Mouse (Mus musculus) heart, embryonic 14.5 days (tissue): ENCODE measurements around the gene Fam131c. TPM values are rescaled to one million over a fixed set of nuclear protein-coding genes. Genes with fewer than 3 reads are reported as not detected.

ENCODE experiments used
- ATAC-seq: fragments of 200-750 bp; cut with Nextera tagmentation; 2 replicates; pipeline ENCODE4 v1.8.0; 2017; ENCODE audit warnings: low read depth, moderate TSS enrichment; ENCODE audit not compliant: insufficient number of reproducible peaks, insufficient read depth, low FRiP score
- H3K27ac ChIP-seq, 2 experiments: fragments of 200-500 bp in 1 of 2; fragments of 300-500 bp in 1 of 2; sonication (generic) in 1 of 2; replicated peaks in 1 of 2; 2 replicates each; pipeline ENCODE4 v1.5.1; 2012 to 2014; ENCODE audit warnings: low read depth in 2 of 2, low read length in 2 of 2, control low read depth in 1 of 2, mild to moderate bottlenecking in 1 of 2, mixed read lengths in 1 of 2; ENCODE audit not compliant: control insufficient read depth in 1 of 2, insufficient read depth in 1 of 2
- H3K27me3 ChIP-seq: fragments of 300-500 bp; sonication (generic); 2 replicates; pipeline ENCODE4 v1.6.1; 2014; ENCODE audit warnings: mild to moderate bottlenecking, low read length, control low read depth; ENCODE audit not compliant: control insufficient read depth, insufficient read depth
- H3K36me3 ChIP-seq: fragments of 300-500 bp; sonication (generic); 2 replicates; pipeline ENCODE4 v1.6.1; 2014; ENCODE audit warnings: mild to moderate bottlenecking, control low read depth, low read length, mixed read lengths; ENCODE audit not compliant: control insufficient read depth, insufficient read depth
- H3K4me1 ChIP-seq, 2 experiments: fragments of 200-500 bp in 1 of 2; fragments of 300-500 bp in 1 of 2; sonication (generic) in 1 of 2; 2 replicates each; pipeline ENCODE4 v1.6.1; 2012 to 2014; ENCODE audit warnings: low read length in 2 of 2, control low read depth in 1 of 2, mixed read lengths in 1 of 2; ENCODE audit not compliant: control insufficient read depth in 2 of 2, insufficient read depth in 2 of 2
- H3K4me2 ChIP-seq: fragments of 300-500 bp; sonication (generic); 2 replicates; pipeline ENCODE4 v1.6.1; 2014; ENCODE audit warnings: mild to moderate bottlenecking, low read length
- H3K4me3 ChIP-seq, 2 experiments: fragments of 200-500 bp in 1 of 2; fragments of 300-500 bp in 1 of 2; sonication (generic) in 1 of 2; 2 replicates each; pipeline ENCODE4 v1.5.1; 2012 to 2014; ENCODE audit warnings: low read length in 2 of 2, mild to moderate bottlenecking in 2 of 2, control low read depth in 1 of 2, low read depth in 1 of 2, moderate library complexity in 1 of 2; ENCODE audit not compliant: control insufficient read depth in 1 of 2, insufficient read depth in 1 of 2
- H3K9ac ChIP-seq: fragments of 300-500 bp; sonication (generic); 2 replicates; pipeline ENCODE4 v1.6.1; 2014; ENCODE audit warnings: mild to moderate bottlenecking, low read length
- H3K9me3 ChIP-seq: fragments of 300-500 bp; sonication (generic); 2 replicates; pipeline ENCODE4 v1.6.1; 2016; ENCODE audit warnings: low read length, control low read depth; ENCODE audit not compliant: control insufficient read depth
- WGBS: fragments of 180-500 bp; shearing (Covaris S2); extraction: QIAGEN DNeasy Blood & Tissue Kit; methylation state at CpG from one replicate; pipeline ENCODE4 v1.1.7; 2014; 5-methylcytosine and 5-hydroxymethylcytosine counted together
- polyA plus RNA-seq: library from polyadenylated mRNA; unstranded; fragments of >200 nt; fragmentation: Nextera tagmentation; extraction: Ambion mirVana; gene quantifications from 2 replicates; pipeline ENCODE4 v1.2.1, GENCODE M21; 2014

Gene Fam131c
- polyA plus RNA-seq, 1 experiment from 2014 or later: 0.92 TPM

DNA sequence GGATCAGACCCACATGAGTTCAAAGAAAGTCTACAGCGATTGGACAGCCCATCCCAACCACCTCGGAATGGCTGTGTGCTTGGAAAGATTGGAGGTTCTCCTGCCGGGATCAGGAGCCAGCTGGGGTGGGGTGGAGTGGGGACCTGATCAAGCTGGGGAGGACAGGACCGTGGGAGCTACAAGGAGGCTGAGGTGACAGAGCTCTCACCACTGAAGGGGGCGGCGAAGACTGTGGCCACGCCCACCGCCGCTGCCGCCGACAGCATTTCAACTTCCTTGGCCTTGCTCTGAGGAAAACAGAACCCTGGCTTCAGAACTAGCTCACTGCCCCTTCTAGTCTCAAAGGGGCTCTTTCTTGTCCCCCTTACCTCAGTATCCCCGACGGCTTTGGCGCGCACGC, 26.7 kb downstream of the Fam131c start:
- Histone ChIP-seq H3K9ac (no peak overlapping the region), H3K27ac (no peak overlapping the region), H3K4me1 (peaks cover 0 to 3% of the 10 kb centered on the region in 2 experiments; a peak in 1 of 4 replicates), H3K4me3 (peak overlapping the region; percentile 6 to 9; a peak in 1 of 4 replicates), H3K36me3 (no peaks in the 10 kb centered on the region), H3K4me2 (peak overlapping the region; percentile 49), H3K9me3 (no peaks in the 10 kb centered on the region), H3K27me3 (no peaks in the 10 kb centered on the region; the same call in 1 of the 2 replicates)
- WGBS: 12% methylated on average over 16 of the region's 16 CpGs
- ATAC-seq: no peak

GRCm38 (mm10) chr4:141397861-141398260, 29.8 kb downstream of the Fam131c start:
- Histone ChIP-seq H3K9ac (no peak overlapping the region; the same call in 1 of the 2 replicates), H3K4me2 (no peak overlapping the region), H3K4me3 (no peak overlapping the region), H3K27ac (no peak overlapping the region), H3K9me3 (no peaks in the 10 kb centered on the region), H3K36me3 (no peaks in the 10 kb centered on the region), H3K27me3 (no peaks in the 10 kb centered on the region; the same call in 1 of the 2 replicates), H3K4me1 (peaks cover 0 to 3% of the 10 kb centered on the region in 2 experiments; a peak in 1 of 4 replicates)
- 66% methylated on average over 11 of the region's 12 CpGs for WGBS
- ATAC-seq: no peak

- peaks cover 0 to 3% of the 10 kb centered on the region in 2 experiments; a peak in 1 of 4 replicates for H3K4me1 ChIP-seq
- 49% methylated on average over 12 of the region's 12 CpGs for WGBS
- H3K27me3 ChIP-seq: no peaks in the 10 kb centered on the region; the same call in 1 of the 2 replicates
- H3K27ac ChIP-seq: no peak within 1 kb of the TSS
- peak; percentile 26; the same call in 1 of the 2 replicates for ATAC-seq
- H3K9ac ChIP-seq: no peak within 1 kb of the TSS; the same call in 1 of the 2 replicates
- no peak within 1 kb of the TSS for H3K4me3 ChIP-seq
- no peaks in the 10 kb centered on the region for H3K9me3 ChIP-seq
- no peak within 1 kb of the TSS for H3K4me2 ChIP-seq
- H3K36me3 ChIP-seq: no peaks in the 10 kb centered on the region
Measured at GRCm38 (mm10) chr4:141398545-141398944, 30.5 kb downstream of the Fam131c start, which contains the start of gene Clcnka. Gene Clcnka, minus strand, starts transcription at chr4:141398724.

DNA sequence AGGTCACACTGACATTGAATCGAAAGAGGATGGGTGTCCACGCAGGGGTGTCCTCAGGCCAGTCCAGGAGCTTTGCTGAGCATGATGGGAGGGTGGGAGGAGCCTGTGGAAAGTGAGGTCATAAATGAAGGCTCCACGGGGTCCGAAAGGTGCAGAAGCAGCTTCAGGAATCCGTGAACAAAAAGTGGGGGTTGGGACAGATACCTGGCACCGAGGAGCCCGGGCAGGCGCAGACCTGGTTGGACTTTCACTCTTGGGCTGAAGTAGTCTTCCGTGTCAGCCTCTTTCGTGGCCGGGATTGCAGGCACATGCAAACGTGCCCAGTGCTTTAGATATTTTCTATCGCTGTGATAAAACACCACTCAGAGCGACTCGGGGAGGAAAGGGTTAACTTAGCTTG, 32.2 kb downstream of the Fam131c start:
- no peaks in the 10 kb centered on the region; the same call in 1 of the 2 replicates for H3K27me3 ChIP-seq
- H3K4me1 ChIP-seq: peaks cover 3 to 6% of the 10 kb centered on the region in 2 experiments; a peak in 2 of 4 replicates
- WGBS: 81% methylated on average over 15 of the region's 15 CpGs
- no peak for ATAC-seq
- H3K9me3 ChIP-seq: no peaks in the 10 kb centered on the region
- H3K36me3 ChIP-seq: no peaks in the 10 kb centered on the region
- H3K4me3 ChIP-seq: no peak overlapping the region
- no peak overlapping the region for H3K4me2 ChIP-seq
- no peak overlapping the region for H3K27ac ChIP-seq
- H3K9ac ChIP-seq: no peak overlapping the region

DNA sequence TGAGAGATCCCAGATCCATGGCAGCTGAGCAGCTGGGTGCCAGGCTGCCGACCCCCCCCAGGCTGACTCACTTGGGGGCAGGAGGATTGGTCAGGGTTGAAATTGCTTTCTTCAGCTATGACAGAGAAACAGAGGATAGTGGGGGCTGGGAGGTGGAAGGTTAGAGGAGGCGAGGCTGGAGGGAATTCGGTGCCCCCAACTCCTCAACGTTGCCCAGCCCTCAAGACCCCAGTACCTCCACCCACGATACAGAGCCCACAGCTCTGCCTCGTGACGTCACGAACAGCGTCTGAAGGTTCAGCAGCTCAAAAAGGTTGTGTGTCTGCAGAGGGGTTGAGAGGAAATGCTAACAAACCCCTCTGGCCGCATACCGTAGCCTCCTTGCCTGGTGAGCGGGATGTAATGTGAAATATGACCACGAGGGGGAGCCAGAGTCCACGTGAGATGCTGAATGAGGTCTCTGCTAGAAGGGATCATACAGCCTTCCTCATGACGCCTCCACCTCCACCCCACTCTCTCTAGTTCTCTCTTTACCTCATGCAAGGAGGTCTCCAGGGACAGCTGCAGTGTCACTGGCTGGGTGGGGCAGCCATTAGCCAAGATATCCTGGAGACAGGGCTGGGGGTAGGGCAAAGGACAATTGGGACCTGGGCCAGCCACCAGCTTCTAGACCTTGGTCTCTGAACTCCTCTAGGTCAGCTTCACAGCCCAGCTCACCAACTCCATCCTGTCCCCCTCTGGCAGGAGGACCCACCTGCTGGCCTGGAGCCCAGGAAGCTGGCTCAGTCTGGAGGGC, 36.7 kb downstream of the Fam131c start:
- peak overlapping the region; percentile 53 for H3K4me2 ChIP-seq
- H3K27ac ChIP-seq: no peak overlapping the region
- H3K27me3 ChIP-seq: no peaks in the 10 kb centered on the region
- peak; percentile 56 for ATAC-seq
- peaks cover 21 to 22% of the 10 kb centered on the region in 2 experiments for H3K4me1 ChIP-seq
- no peaks in the 10 kb centered on the region for H3K9me3 ChIP-seq
- H3K36me3 ChIP-seq: no peaks in the 10 kb centered on the region
- H3K9ac ChIP-seq: peak overlapping the region; percentile 52
- WGBS: 9% methylated on average over 15 of the region's 15 CpGs
- H3K4me3 ChIP-seq: peak overlapping the region in 1 of 2 experiments; percentile 34; a peak in 2 of 4 replicates

- Histone ChIP-seq H3K4me3 (no peak overlapping the region), H3K9me3 (no peaks in the 10 kb centered on the region), H3K9ac (no peak overlapping the region), H3K4me1 (peaks cover 21 to 22% of the 10 kb centered on the region in 2 experiments), H3K27ac (no peak overlapping the region), H3K4me2 (no peak overlapping the region), H3K27me3 (no peaks in the 10 kb centered on the region), H3K36me3 (no peaks in the 10 kb centered on the region)
- WGBS: 85% methylated on average over 3 of the region's 3 CpGs
- ATAC-seq: 0 out of 2 replicates have a peak, but pooled peaks have one; percentile 3
Measured at GRCm38 (mm10) chr4:141405314-141405622, 37.2 kb downstream of the Fam131c start.

GRCm38 (mm10) chr4:141406516-141407299, 38.7 kb downstream of the Fam131c start:
- H3K9ac ChIP-seq: peak overlapping the region; percentile 28; the same call in 1 of the 2 replicates
- peak overlapping the region; percentile 9 for H3K4me2 ChIP-seq
- peak overlapping the region in 1 of 2 experiments; percentile 53; a peak in 2 of 4 replicates for H3K27ac ChIP-seq
- no peaks in the 10 kb centered on the region for H3K36me3 ChIP-seq
- 0 out of 2 replicates have a peak, but pooled peaks have one; percentile 38 for ATAC-seq
- 23% methylated on average over 14 of the region's 14 CpGs for WGBS
- H3K4me1 ChIP-seq: peaks cover 21 to 22% of the 10 kb centered on the region in 2 experiments
- no peaks in the 10 kb centered on the region for H3K9me3 ChIP-seq
- H3K27me3 ChIP-seq: no peaks in the 10 kb centered on the region
- H3K4me3 ChIP-seq: no peak overlapping the region
